Mouse (Mus musculus): Measurements from ENCODE around the gene Cd101. TPM values are rescaled to one million over a fixed set of nuclear protein-coding genes. Genes with fewer than 3 reads are reported as not detected.

Cd101 gene
- polyA plus RNA-seq, 1 experiment = 1.4 TPM

DNA sequence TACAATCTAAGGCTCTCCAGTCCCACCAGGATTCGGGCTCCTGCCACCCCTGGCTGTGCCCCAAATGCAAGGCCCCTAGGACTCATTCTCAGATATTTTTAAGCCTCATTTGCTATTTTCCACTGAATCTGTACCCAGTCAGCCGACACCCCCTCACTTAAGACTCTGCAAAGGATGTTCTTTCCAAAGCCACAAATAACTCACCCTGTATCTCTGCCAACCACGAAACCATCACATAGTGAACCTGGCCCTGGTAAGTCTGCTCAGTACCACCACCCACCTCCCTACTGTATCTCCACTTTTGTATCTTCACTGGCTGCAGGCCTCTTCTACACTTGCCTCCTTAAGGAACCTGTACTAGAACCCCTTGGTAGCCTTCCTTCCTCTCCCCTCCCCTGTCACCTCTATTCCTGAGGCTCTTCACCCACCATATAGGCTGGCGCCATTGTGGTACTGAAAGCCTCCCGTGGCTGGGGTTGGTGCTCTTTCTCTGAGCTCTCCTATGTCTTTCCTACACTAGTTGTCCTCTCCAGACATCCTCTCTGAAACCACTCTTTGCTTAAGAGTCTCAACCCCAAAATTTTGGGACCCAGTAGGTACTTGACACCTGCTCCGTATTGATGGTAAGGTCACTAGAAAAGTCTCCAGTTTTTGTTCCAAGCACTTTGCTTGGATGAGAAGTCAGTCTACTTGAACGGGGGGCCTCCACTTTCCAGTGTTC, 32.7 kb upstream of the Cd101 start:
- DNase-seq = no peak

DNA sequence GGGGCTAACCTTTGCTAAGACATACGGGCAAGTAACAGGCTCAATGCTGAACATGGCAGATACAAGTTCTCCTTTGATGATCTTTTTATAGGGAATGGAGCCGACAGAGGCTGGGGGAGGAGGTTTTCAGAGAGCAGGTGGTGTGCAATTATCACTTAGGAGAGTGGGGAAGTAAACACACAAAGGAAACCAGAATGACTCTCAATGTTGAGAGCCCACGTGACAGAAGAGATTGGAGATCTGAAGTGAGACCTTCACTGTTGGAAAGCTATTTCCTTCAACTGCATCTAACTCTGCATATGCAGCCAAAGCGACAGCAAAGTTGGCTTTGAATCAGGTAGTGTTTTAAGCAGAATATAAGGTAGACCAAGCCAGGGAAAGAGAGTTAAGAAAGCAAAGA, 29.9 kb upstream of the Cd101 start:
- H3K4me3 ChIP-seq (ENCODE audit: control insufficient read depth, insufficient read depth, low read length) = no peak overlapping the region
- TF ChIP-seq POLR2A (IDR thresholded peaks at IDR 0.05; ENCODE audit: control insufficient read depth, extremely low read depth, insufficient read depth, low read length, poor library complexity) (no peak), CTCF (IDR thresholded peaks at IDR 0.05; ENCODE audit: borderline replicate concordance, control insufficient read depth, extremely low read depth, insufficient read depth, low read length, poor library complexity) (no peak)
- H3K4me1 ChIP-seq (replicated peaks; ENCODE audit: control insufficient read depth, insufficient read depth, low read length) = peaks cover 20% of the 10 kb centered on the region
- H3K27ac ChIP-seq (ENCODE audit: control insufficient read depth, insufficient read depth, low read length) = no peak overlapping the region
- 12% methylated on average over 4 of the region's 4 CpGs for WGBS
- H3K27me3 ChIP-seq (ENCODE audit: control insufficient read depth, insufficient read depth, low read length) = no peaks in the 10 kb centered on the region
- H3K36me3 ChIP-seq (ENCODE audit: control insufficient read depth, insufficient read depth, low read length) = no peaks in the 10 kb centered on the region
- DNase-seq = no peak

More for the DNA sequence above, 32.7 kb upstream of the Cd101 start:
- H3K36me3 ChIP-seq (ENCODE audit: control insufficient read depth, insufficient read depth, low read length) = no peaks in the 10 kb centered on the region
- TF ChIP-seq CTCF (IDR thresholded peaks at IDR 0.05; ENCODE audit: borderline replicate concordance, control insufficient read depth, extremely low read depth, insufficient read depth, low read length, poor library complexity) (no peak), POLR2A (IDR thresholded peaks at IDR 0.05; ENCODE audit: control insufficient read depth, extremely low read depth, insufficient read depth, low read length, poor library complexity) (no peak)
- 77% methylated on average over 7 of the region's 7 CpGs for WGBS
- H3K4me3 ChIP-seq (ENCODE audit: control insufficient read depth, insufficient read depth, low read length) = no peak overlapping the region
- H3K4me1 ChIP-seq (replicated peaks; ENCODE audit: control insufficient read depth, insufficient read depth, low read length) = peaks cover 26% of the 10 kb centered on the region
- no peak overlapping the region for H3K27ac ChIP-seq (ENCODE audit: control insufficient read depth, insufficient read depth, low read length)
- no peaks in the 10 kb centered on the region for H3K27me3 ChIP-seq (ENCODE audit: control insufficient read depth, insufficient read depth, low read length)

DNA sequence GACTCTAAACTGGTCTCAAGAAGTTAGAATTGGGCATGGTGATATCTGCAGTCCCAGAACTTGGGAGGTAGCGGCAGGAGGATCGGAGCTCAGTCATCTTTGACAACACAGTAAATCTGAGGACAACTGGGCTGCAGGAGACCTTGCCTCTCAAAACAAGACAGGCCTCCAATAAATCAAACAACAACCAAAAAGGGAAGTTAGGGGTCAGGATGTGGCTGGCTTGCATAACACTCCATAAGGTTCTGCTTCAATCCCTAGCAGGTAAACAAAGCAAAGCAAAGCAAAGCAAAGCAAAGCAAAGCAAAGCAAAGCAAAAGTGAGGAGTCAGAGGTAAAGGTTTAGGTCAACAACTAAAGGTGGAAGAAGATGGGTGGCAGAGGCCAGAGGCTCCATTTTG, 28.8 kb upstream of the Cd101 start:
- no peak overlapping the region for H3K4me3 ChIP-seq (ENCODE audit: control insufficient read depth, insufficient read depth, low read length)
- TF ChIP-seq CTCF (IDR thresholded peaks at IDR 0.05; ENCODE audit: borderline replicate concordance, control insufficient read depth, extremely low read depth, insufficient read depth, low read length, poor library complexity) (no peak), POLR2A (IDR thresholded peaks at IDR 0.05; ENCODE audit: control insufficient read depth, extremely low read depth, insufficient read depth, low read length, poor library complexity) (no peak)
- no peaks in the 10 kb centered on the region for H3K27me3 ChIP-seq (ENCODE audit: control insufficient read depth, insufficient read depth, low read length)
- H3K36me3 ChIP-seq (ENCODE audit: control insufficient read depth, insufficient read depth, low read length) = no peaks in the 10 kb centered on the region
- no peak overlapping the region for H3K27ac ChIP-seq (ENCODE audit: control insufficient read depth, insufficient read depth, low read length)
- DNase-seq = no peak
- WGBS = 69% methylated on average over 2 of the region's 2 CpGs
- peaks cover 20% of the 10 kb centered on the region for H3K4me1 ChIP-seq (replicated peaks; ENCODE audit: control insufficient read depth, insufficient read depth, low read length)

DNA sequence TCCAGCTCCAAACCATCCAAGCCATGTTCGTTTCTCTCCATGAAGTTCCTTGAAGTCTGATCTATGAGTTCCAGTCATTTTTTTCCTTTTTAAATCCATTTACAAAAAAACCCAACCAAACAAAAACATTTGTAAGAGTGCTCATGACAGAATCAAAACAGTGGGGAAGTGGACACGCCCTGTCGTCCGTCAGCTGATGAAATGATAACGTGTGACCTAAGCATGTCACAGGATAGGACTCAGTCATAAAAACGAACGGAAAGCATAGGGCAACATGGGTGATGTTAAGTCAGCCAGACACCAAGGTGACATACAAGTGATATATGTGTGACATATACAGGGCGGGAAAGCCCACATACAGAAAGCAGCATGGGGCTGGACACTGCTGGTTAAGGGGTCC, 25.9 kb upstream of the Cd101 start:
- no peaks in the 10 kb centered on the region for H3K27me3 ChIP-seq (ENCODE audit: control insufficient read depth, insufficient read depth, low read length)
- H3K27ac ChIP-seq (ENCODE audit: control insufficient read depth, insufficient read depth, low read length) = no peak overlapping the region
- H3K4me3 ChIP-seq (ENCODE audit: control insufficient read depth, insufficient read depth, low read length) = no peak overlapping the region
- TF ChIP-seq POLR2A (IDR thresholded peaks at IDR 0.05; ENCODE audit: control insufficient read depth, extremely low read depth, insufficient read depth, low read length, poor library complexity) (no peak), CTCF (IDR thresholded peaks at IDR 0.05; ENCODE audit: borderline replicate concordance, control insufficient read depth, extremely low read depth, insufficient read depth, low read length, poor library complexity) (no peak)
- peaks cover 16% of the 10 kb centered on the region for H3K4me1 ChIP-seq (replicated peaks; ENCODE audit: control insufficient read depth, insufficient read depth, low read length)
- no peaks in the 10 kb centered on the region for H3K36me3 ChIP-seq (ENCODE audit: control insufficient read depth, insufficient read depth, low read length)
- WGBS = 92% methylated on average over 8 of the region's 8 CpGs
- no peak for DNase-seq

DNA sequence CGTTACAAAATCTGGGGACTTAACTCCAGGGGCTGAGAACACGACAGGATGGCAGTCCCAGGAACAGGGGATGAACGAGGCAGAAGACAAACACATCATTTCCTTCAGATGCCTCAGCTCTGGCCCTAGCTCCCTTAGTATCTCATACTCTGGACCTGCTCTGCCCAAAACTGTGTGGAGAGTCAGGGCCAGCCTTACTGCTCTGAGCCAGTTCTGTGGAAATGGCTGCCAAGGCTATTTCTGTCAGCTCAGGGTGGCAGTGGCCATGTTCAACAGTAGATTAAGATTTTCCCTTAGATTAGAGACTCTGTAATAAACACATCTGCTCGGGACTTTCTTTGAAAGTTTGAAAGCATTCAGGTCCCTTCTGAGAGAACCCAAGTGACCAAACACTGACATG, 22.2 kb upstream of the Cd101 start:
- TF ChIP-seq POLR2A (IDR thresholded peaks at IDR 0.05; ENCODE audit: control insufficient read depth, extremely low read depth, insufficient read depth, low read length, poor library complexity) (no peak), CTCF (IDR thresholded peaks at IDR 0.05; ENCODE audit: borderline replicate concordance, control insufficient read depth, extremely low read depth, insufficient read depth, low read length, poor library complexity) (no peak)
- no peak overlapping the region for H3K27ac ChIP-seq (ENCODE audit: control insufficient read depth, insufficient read depth, low read length)
- no peaks in the 10 kb centered on the region for H3K36me3 ChIP-seq (ENCODE audit: control insufficient read depth, insufficient read depth, low read length)
- H3K4me3 ChIP-seq (ENCODE audit: control insufficient read depth, insufficient read depth, low read length) = no peak overlapping the region
- H3K27me3 ChIP-seq (ENCODE audit: control insufficient read depth, insufficient read depth, low read length) = no peaks in the 10 kb centered on the region; the same call in 1 of the 2 replicates
- no peak for DNase-seq
- peaks cover 8% of the 10 kb centered on the region; the same call in 1 of the 2 replicates for H3K4me1 ChIP-seq (replicated peaks; ENCODE audit: control insufficient read depth, insufficient read depth, low read length)
- WGBS = 84% methylated on average over 4 of the region's 4 CpGs

DNA sequence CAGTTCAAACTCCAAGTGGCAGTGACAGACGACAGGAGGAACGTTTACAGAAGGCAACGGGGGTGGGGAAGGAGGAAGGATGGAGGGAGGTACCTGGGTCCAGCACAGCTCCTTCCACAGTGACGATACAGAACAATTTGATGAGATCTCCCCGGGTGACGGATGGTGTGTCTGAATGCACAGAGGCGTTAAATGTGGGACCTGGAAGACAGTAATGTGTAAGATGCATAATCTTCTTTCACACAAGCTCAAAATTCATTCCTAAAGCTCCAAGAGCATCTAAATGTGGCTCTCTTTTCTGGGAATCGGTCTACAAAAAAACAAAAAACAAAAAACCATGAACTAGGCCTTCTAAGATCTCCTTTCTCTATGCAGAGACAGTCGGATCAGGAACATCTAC, 20.6 kb upstream of the Cd101 start:
- DNase-seq = no peak
- Histone ChIP-seq H3K27ac (ENCODE audit: control insufficient read depth, insufficient read depth, low read length) (no peak overlapping the region), H3K36me3 (ENCODE audit: control insufficient read depth, insufficient read depth, low read length) (no peaks in the 10 kb centered on the region), H3K27me3 (ENCODE audit: control insufficient read depth, insufficient read depth, low read length) (no peaks in the 10 kb centered on the region; the same call in 1 of the 2 replicates), H3K4me1 (replicated peaks; ENCODE audit: control insufficient read depth, insufficient read depth, low read length) (peaks cover 8% of the 10 kb centered on the region; the same call in 1 of the 2 replicates), H3K4me3 (ENCODE audit: control insufficient read depth, insufficient read depth, low read length) (no peak overlapping the region)
- no peak for TF ChIP-seq POLR2A (IDR thresholded peaks at IDR 0.05; ENCODE audit: control insufficient read depth, extremely low read depth, insufficient read depth, low read length, poor library complexity)
- TF ChIP-seq CTCF (IDR thresholded peaks at IDR 0.05; ENCODE audit: borderline replicate concordance, control insufficient read depth, extremely low read depth, insufficient read depth, low read length, poor library complexity) = no peak
- 94% methylated on average over 9 of the region's 9 CpGs for WGBS
